Mouse (Mus musculus) hindbrain, embryonic 14.5 days (tissue): ENCODE measurements around the gene Adarb1. TPM values are rescaled to one million over a fixed set of nuclear protein-coding genes. Genes with fewer than 3 reads are reported as not detected.

ENCODE experiments used
- ATAC-seq: fragments of 200-750 bp; cut with Nextera tagmentation; 2 replicates; pipeline ENCODE4 v1.8.0; 2017; ENCODE audit warnings: moderate number of reproducible peaks, mild to moderate bottlenecking, moderate TSS enrichment, moderate library complexity; ENCODE audit not compliant: low FRiP score
- DNase-seq: peaks from one replicate; pipeline ENCODE4 v3.0.0-alpha.2; 2015; ENCODE audit warnings: low spot score
- H3K27ac ChIP-seq: fragments of 300-500 bp; sonication (generic); 2 replicates; pipeline ENCODE4 v1.5.1; 2014; ENCODE audit warnings: mild to moderate bottlenecking, moderate library complexity
- H3K27me3 ChIP-seq: fragments of 300-500 bp; sonication (generic); 2 replicates; pipeline ENCODE4 v1.6.1; 2014; ENCODE audit warnings: mild to moderate bottlenecking, low read length, mixed read lengths; ENCODE audit not compliant: control insufficient read depth, insufficient read depth
- H3K36me3 ChIP-seq: fragments of 300-500 bp; sonication (generic); replicated peaks from 2 replicates; pipeline ENCODE4 v1.6.1; 2014; ENCODE audit not compliant: control insufficient read depth, insufficient read depth
- H3K4me1 ChIP-seq: fragments of 300-500 bp; sonication (generic); replicated peaks from 2 replicates; pipeline ENCODE4 v1.6.1; 2014; ENCODE audit warnings: antibody characterized with exemption, low read length, mixed read lengths; ENCODE audit not compliant: control insufficient read depth, insufficient read depth
- H3K4me2 ChIP-seq: fragments of 300-500 bp; sonication (generic); replicated peaks from 2 replicates; pipeline ENCODE4 v1.6.1; 2014; ENCODE audit warnings: mild to moderate bottlenecking, moderate library complexity
- H3K4me3 ChIP-seq: fragments of 300-500 bp; sonication (generic); replicated peaks from 2 replicates; pipeline ENCODE4 v1.5.1; 2014; ENCODE audit warnings: mild to moderate bottlenecking, low read length
- H3K9ac ChIP-seq: fragments of 300-500 bp; sonication (generic); 2 replicates; pipeline ENCODE4 v1.6.1; 2014
- H3K9me3 ChIP-seq: fragments of 300-500 bp; sonication (generic); 2 replicates; pipeline ENCODE4 v1.6.1; 2016; ENCODE audit warnings: low read length; ENCODE audit not compliant: control insufficient read depth
- WGBS: fragments of 180-500 bp; shearing (Covaris S2); extraction: QIAGEN DNeasy Blood & Tissue Kit; methylation state at CpG from one replicate; pipeline ENCODE4 v1.1.7; 2014; 5-methylcytosine and 5-hydroxymethylcytosine counted together
- polyA plus RNA-seq: library from polyadenylated mRNA; unstranded; fragments of >200 nt; fragmentation: Nextera tagmentation; extraction: Ambion mirVana; gene quantifications from 2 replicates; pipeline ENCODE4 v1.2.1, GENCODE M21; 2014

Gene Adarb1
- 20.6 and 20.7 TPM in 2 replicates for polyA plus RNA-seq

- H3K4me2 ChIP-seq, result peak within 1 kb of the TSS; percentile 98
- H3K27me3 ChIP-seq, result peaks cover 10% of the 10 kb centered on the region
- DNase-seq (peak; percentile 93), ATAC-seq (peak; percentile 94)
- peaks cover 16% of the 10 kb centered on the region; the same call in 1 of the 2 replicates for H3K4me1 ChIP-seq
- no peaks in the 10 kb centered on the region for H3K9me3 ChIP-seq
- H3K27ac ChIP-seq, result peak within 1 kb of the TSS; percentile 86
- H3K36me3 ChIP-seq, result no peaks in the 10 kb centered on the region
- H3K9ac ChIP-seq, result peak within 1 kb of the TSS; percentile 83
- H3K4me3 ChIP-seq, result peak within 1 kb of the TSS; percentile 89
- WGBS, result under 1% methylated on average over 55 of the region's 57 CpGs
Observed at GRCm38 (mm10) chr10:77418138-77418537, at the start of gene Adarb1. Gene Adarb1, minus strand, starts transcription at chr10:77418270.

- H3K4me2 ChIP-seq, result no peak overlapping the region
- no peak overlapping the region for H3K9ac ChIP-seq
- DNase-seq (no peak), ATAC-seq (no peak)
- no peaks in the 10 kb centered on the region for H3K36me3 ChIP-seq
- H3K9me3 ChIP-seq, result no peaks in the 10 kb centered on the region
- H3K4me1 ChIP-seq, result no peaks in the 10 kb centered on the region
- H3K27me3 ChIP-seq, result no peaks in the 10 kb centered on the region
- WGBS, result 94% methylated on average over 6 of the region's 6 CpGs
- no peak overlapping the region for H3K27ac ChIP-seq
- no peak overlapping the region for H3K4me3 ChIP-seq
Observed at GRCm38 (mm10) chr10:77467407-77467806, 49.3 kb upstream of the Adarb1 start.

GRCm38 (mm10) chr10:77465902-77466301 lies 47.8 kb upstream of the Adarb1 start:
- Histone ChIP-seq H3K4me2 (no peak overlapping the region), H3K4me3 (no peak overlapping the region), H3K9me3 (no peaks in the 10 kb centered on the region), H3K27me3 (no peaks in the 10 kb centered on the region), H3K36me3 (no peaks in the 10 kb centered on the region), H3K27ac (no peak overlapping the region), H3K4me1 (no peaks in the 10 kb centered on the region), H3K9ac (no peak overlapping the region)
- ATAC-seq (no peak), DNase-seq (no peak)
- WGBS, result 83% methylated on average over 5 of the region's 5 CpGs

- DNase-seq (peak; percentile 37), ATAC-seq (no peak; the same call in 1 of the 2 replicates)
- Histone ChIP-seq H3K4me2 (no peak overlapping the region), H3K4me1 (no peaks in the 10 kb centered on the region), H3K36me3 (no peaks in the 10 kb centered on the region), H3K9ac (no peak overlapping the region), H3K9me3 (no peaks in the 10 kb centered on the region), H3K27me3 (no peaks in the 10 kb centered on the region), H3K4me3 (no peak overlapping the region), H3K27ac (no peak overlapping the region)
- 55% methylated on average over 10 of the region's 10 CpGs for WGBS
Observed at GRCm38 (mm10) chr10:77464181-77464936, 46.3 kb upstream of the Adarb1 start.

GRCm38 (mm10) chr10:77461161-77461560 lies 43.1 kb upstream of the Adarb1 start:
- Histone ChIP-seq H3K4me1 (no peaks in the 10 kb centered on the region), H3K4me3 (no peak overlapping the region), H3K9me3 (no peaks in the 10 kb centered on the region), H3K9ac (no peak overlapping the region), H3K27me3 (no peaks in the 10 kb centered on the region), H3K4me2 (no peak overlapping the region), H3K36me3 (no peaks in the 10 kb centered on the region), H3K27ac (no peak overlapping the region)
- no peak for DNase-seq
- ATAC-seq, result no peak
- 89% methylated on average over 8 of the region's 8 CpGs for WGBS

GRCm38 (mm10) chr10:77457701-77458100 lies 39.6 kb upstream of the Adarb1 start:
- no peaks in the 10 kb centered on the region for H3K9me3 ChIP-seq

GRCm38 (mm10) chr10:77456507-77456906 lies 38.4 kb upstream of the Adarb1 start:
- Histone ChIP-seq H3K27ac (no peak overlapping the region), H3K9me3 (no peaks in the 10 kb centered on the region), H3K9ac (no peak overlapping the region), H3K4me1 (no peaks in the 10 kb centered on the region), H3K4me3 (no peak overlapping the region), H3K4me2 (no peak overlapping the region), H3K36me3 (no peaks in the 10 kb centered on the region), H3K27me3 (no peaks in the 10 kb centered on the region)
- DNase-seq, result no peak
- 63% methylated on average over 7 of the region's 7 CpGs for WGBS
- no peak for ATAC-seq

More at GRCm38 (mm10) chr10:77457701-77458100, 39.6 kb upstream of the Adarb1 start:
- 84% methylated on average over 3 of the region's 3 CpGs for WGBS
- H3K27ac ChIP-seq, result no peak overlapping the region
- no peak overlapping the region for H3K4me3 ChIP-seq
- no peak overlapping the region for H3K4me2 ChIP-seq
- H3K36me3 ChIP-seq, result no peaks in the 10 kb centered on the region
- no peaks in the 10 kb centered on the region for H3K4me1 ChIP-seq
- ATAC-seq (no peak), DNase-seq (no peak)
- H3K9ac ChIP-seq, result no peak overlapping the region
- H3K27me3 ChIP-seq, result no peaks in the 10 kb centered on the region

GRCm38 (mm10) chr10:77455251-77456010 lies 37.4 kb upstream of the Adarb1 start:
- no peak overlapping the region for H3K4me3 ChIP-seq
- no peaks in the 10 kb centered on the region for H3K4me1 ChIP-seq
- WGBS, result 85% methylated on average over 14 of the region's 14 CpGs
- H3K36me3 ChIP-seq, result no peaks in the 10 kb centered on the region
- H3K27me3 ChIP-seq, result no peaks in the 10 kb centered on the region
- no peaks in the 10 kb centered on the region for H3K9me3 ChIP-seq
- no peak for DNase-seq
- ATAC-seq, result no peak
- no peak overlapping the region for H3K4me2 ChIP-seq
- no peak overlapping the region for H3K27ac ChIP-seq
- no peak overlapping the region for H3K9ac ChIP-seq

GRCm38 (mm10) chr10:77454795-77455194 lies 36.7 kb upstream of the Adarb1 start:
- H3K36me3 ChIP-seq, result no peaks in the 10 kb centered on the region
- H3K4me1 ChIP-seq, result no peaks in the 10 kb centered on the region
- H3K9me3 ChIP-seq, result no peaks in the 10 kb centered on the region
- DNase-seq (no peak), ATAC-seq (no peak)
- no peak overlapping the region for H3K4me2 ChIP-seq
- no peak overlapping the region for H3K4me3 ChIP-seq
- 74% methylated on average over 6 of the region's 6 CpGs for WGBS
- H3K27ac ChIP-seq, result no peak overlapping the region
- H3K27me3 ChIP-seq, result no peaks in the 10 kb centered on the region
- no peak overlapping the region for H3K9ac ChIP-seq
